Mouse (Mus musculus) neural tube, embryonic 12.5 days (tissue): ENCODE results near the gene Col5a1. TPM values are rescaled to one million over a fixed set of nuclear protein-coding genes. Genes with fewer than 3 reads are reported as not detected.

Source experiments
- ATAC-seq: fragments of 200-750 bp; cut with Nextera tagmentation; 2 replicates; pipeline ENCODE4 v1.8.0; 2017; ENCODE audit warnings: low read depth, mild to moderate bottlenecking, moderate TSS enrichment, moderate library complexity; ENCODE audit not compliant: low FRiP score
- H3K27ac ChIP-seq: fragments of 300-500 bp; sonication (generic); 2 replicates; pipeline ENCODE4 v1.5.1; 2016
- H3K27me3 ChIP-seq: fragments of 300-500 bp; sonication (generic); replicated peaks from 2 replicates; pipeline ENCODE4 v1.6.1; 2016; ENCODE audit warnings: mild to moderate bottlenecking
- H3K36me3 ChIP-seq: fragments of 300-500 bp; sonication (generic); 2 replicates; pipeline ENCODE4 v1.6.1; 2016; ENCODE audit warnings: mild to moderate bottlenecking
- H3K4me1 ChIP-seq: fragments of 300-500 bp; sonication (generic); 2 replicates; pipeline ENCODE4 v1.6.1; 2016
- H3K4me2 ChIP-seq: fragments of 300-500 bp; sonication (generic); replicated peaks from 2 replicates; pipeline ENCODE4 v1.6.1; 2016; ENCODE audit warnings: mild to moderate bottlenecking
- H3K4me3 ChIP-seq: fragments of 300-500 bp; sonication (generic); 2 replicates; pipeline ENCODE4 v1.5.1; 2016
- H3K9ac ChIP-seq: fragments of 300-500 bp; sonication (generic); 2 replicates; pipeline ENCODE4 v1.6.1; 2016; ENCODE audit warnings: mild to moderate bottlenecking
- H3K9me3 ChIP-seq: fragments of 300-500 bp; sonication (generic); 2 replicates; pipeline ENCODE4 v1.6.1; 2016; ENCODE audit warnings: mild to moderate bottlenecking
- WGBS: fragments of 180-500 bp; shearing (Covaris S2); methylation state at CpG from one replicate; pipeline ENCODE4 v1.1.7; 2016; 5-methylcytosine and 5-hydroxymethylcytosine counted together
- polyA plus RNA-seq: library from polyadenylated mRNA; unstranded; fragments of >200 nt; fragmentation: Nextera tagmentation; extraction: Ambion mirVana; gene quantifications from 2 replicates; pipeline ENCODE4 v1.2.1, GENCODE M21; 2016

Col5a1 gene
- polyA plus RNA-seq, 1 experiment from 2014 or later = 29.3 TPM

DNA sequence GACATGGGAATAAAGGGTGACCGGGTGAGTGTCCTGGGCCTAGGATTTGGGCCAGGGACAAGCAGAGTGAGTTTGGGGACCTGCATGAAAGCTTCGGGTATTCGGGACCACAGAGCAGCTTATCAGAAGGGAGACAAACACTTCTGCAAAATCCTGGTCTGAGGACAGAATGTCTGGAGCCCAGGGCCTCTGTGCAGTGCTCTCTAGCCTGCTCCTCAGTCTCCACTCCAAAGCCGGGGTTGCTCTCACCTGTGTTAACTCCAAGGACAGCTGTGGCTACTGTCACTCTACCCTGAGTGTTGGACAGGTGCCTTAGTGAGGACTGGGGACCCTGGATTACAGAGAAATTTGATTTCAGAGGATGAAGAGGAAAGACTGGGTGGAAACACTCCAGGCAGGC lies 100.5 kb downstream of the Col5a1 start:
- WGBS = 91% methylated on average over 4 of the region's 4 CpGs
- no peak for ATAC-seq
- H3K36me3 ChIP-seq = 0 out of 2 replicates have a peak, but pooled peaks cover 3% of the 10 kb centered on the region

GRCm38 (mm10) chr2:27990430-27991211 lies 104.4 kb downstream of the Col5a1 start:
- Histone ChIP-seq H3K27me3 (no peaks in the 10 kb centered on the region), H3K4me1 (no peaks in the 10 kb centered on the region), H3K9me3 (no peaks in the 10 kb centered on the region), H3K36me3 (0 out of 2 replicates have a peak, but pooled peaks cover 3% of the 10 kb centered on the region), H3K27ac (no peak overlapping the region), H3K4me3 (no peak overlapping the region), H3K9ac (no peak overlapping the region), H3K4me2 (no peak overlapping the region)
- WGBS = 82% methylated on average over 13 of the region's 13 CpGs
- ATAC-seq = no peak

More for the DNA sequence above, 100.5 kb downstream of the Col5a1 start:
- Histone ChIP-seq H3K9me3 (no peaks in the 10 kb centered on the region), H3K27me3 (no peaks in the 10 kb centered on the region), H3K9ac (no peak overlapping the region), H3K4me3 (no peak overlapping the region), H3K27ac (no peak overlapping the region), H3K4me2 (no peak overlapping the region), H3K4me1 (no peaks in the 10 kb centered on the region)

DNA sequence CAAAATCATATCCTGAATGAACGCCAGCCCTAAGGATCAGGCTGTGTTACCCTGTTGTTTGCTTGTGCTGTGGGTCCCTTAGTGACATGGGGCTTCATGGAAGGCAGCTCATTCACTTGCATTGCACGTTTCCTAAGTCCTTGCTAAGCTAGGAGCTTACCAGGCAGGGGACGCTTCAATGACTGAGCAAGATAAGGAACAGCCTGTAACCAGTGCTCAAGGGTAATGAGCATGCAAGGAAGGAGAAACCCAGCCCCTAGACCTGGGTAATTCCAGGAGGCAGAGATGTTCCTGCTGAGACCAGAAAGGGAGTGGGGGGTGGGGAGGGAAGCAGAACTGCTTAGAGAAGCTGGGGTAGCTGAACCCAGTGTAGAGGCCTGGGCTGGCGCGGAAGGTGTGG lies 107.2 kb downstream of the Col5a1 start:
- Histone ChIP-seq H3K4me1 (no peaks in the 10 kb centered on the region), H3K27ac (no peak overlapping the region), H3K9ac (no peak overlapping the region), H3K4me2 (no peak overlapping the region), H3K4me3 (no peak overlapping the region), H3K9me3 (no peaks in the 10 kb centered on the region), H3K36me3 (no peaks in the 10 kb centered on the region), H3K27me3 (no peaks in the 10 kb centered on the region)
- no peak for ATAC-seq
- 85% methylated on average over 5 of the region's 5 CpGs for WGBS

GRCm38 (mm10) chr2:27999996-28000583 lies 113.9 kb downstream of the Col5a1 start:
- H3K27me3 ChIP-seq = no peaks in the 10 kb centered on the region
- no peak for ATAC-seq
- H3K4me1 ChIP-seq = no peaks in the 10 kb centered on the region
- no peaks in the 10 kb centered on the region for H3K36me3 ChIP-seq
- H3K27ac ChIP-seq = no peak overlapping the region
- no peak overlapping the region for H3K4me2 ChIP-seq
- H3K9me3 ChIP-seq = no peaks in the 10 kb centered on the region
- H3K4me3 ChIP-seq = no peak overlapping the region
- WGBS = 93% methylated on average over 9 of the region's 9 CpGs
- H3K9ac ChIP-seq = no peak overlapping the region

GRCm38 (mm10) chr2:28000660-28001059 lies 114.4 kb downstream of the Col5a1 start:
- ATAC-seq = no peak
- H3K4me1 ChIP-seq = no peaks in the 10 kb centered on the region
- no peaks in the 10 kb centered on the region for H3K9me3 ChIP-seq
- H3K27ac ChIP-seq = no peak overlapping the region
- H3K27me3 ChIP-seq = no peaks in the 10 kb centered on the region
- no peak overlapping the region for H3K4me2 ChIP-seq
- 86% methylated on average over 3 of the region's 3 CpGs for WGBS
- H3K36me3 ChIP-seq = no peaks in the 10 kb centered on the region
- no peak overlapping the region for H3K4me3 ChIP-seq
- no peak overlapping the region for H3K9ac ChIP-seq

DNA sequence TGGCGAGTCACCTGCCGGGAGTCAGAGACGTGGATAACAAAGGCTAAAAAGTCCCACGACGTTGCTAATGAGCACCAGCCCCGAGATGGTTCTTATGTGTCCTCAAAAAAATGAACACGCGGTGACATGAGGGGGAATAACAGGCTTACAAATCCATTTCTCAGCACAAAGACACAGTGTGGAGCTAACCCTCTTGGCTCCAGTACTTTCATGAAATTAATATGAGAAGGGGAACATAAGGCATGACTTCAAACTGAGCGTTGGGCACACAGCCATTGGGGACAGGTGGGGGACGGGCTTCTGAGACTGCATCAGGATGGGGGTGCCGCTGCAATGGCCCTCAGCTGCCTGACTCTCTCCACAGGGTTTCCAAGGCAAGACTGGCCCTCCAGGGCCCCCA lies 115.0 kb downstream of the Col5a1 start:
- Histone ChIP-seq H3K27ac (no peak overlapping the region), H3K4me1 (no peaks in the 10 kb centered on the region), H3K4me2 (no peak overlapping the region), H3K36me3 (no peaks in the 10 kb centered on the region), H3K9me3 (no peaks in the 10 kb centered on the region), H3K4me3 (no peak overlapping the region), H3K27me3 (no peaks in the 10 kb centered on the region), H3K9ac (no peak overlapping the region)
- no peak for ATAC-seq
- 88% methylated on average over 11 of the region's 11 CpGs for WGBS

DNA sequence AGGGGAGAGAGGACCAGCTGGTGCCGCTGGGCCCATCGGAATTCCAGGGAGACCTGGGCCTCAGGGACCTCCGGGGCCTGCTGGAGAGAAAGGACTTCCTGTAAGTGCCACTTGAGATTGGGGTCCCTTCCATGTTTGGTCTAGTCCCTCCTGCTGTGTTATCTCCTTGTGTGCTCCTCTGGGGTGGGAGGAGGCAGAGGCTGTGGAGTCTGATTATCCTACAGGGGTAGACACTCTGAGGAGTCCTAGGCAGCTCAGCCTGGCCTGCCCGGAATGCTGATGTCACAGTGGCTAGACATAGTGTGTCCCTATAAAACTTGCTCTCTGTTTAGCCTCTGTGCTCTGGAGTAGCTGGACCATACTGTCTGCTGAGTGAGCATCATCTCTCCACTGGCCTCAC lies 119.0 kb downstream of the Col5a1 start:
- no peak for ATAC-seq
- H3K27ac ChIP-seq = no peak overlapping the region

DNA sequence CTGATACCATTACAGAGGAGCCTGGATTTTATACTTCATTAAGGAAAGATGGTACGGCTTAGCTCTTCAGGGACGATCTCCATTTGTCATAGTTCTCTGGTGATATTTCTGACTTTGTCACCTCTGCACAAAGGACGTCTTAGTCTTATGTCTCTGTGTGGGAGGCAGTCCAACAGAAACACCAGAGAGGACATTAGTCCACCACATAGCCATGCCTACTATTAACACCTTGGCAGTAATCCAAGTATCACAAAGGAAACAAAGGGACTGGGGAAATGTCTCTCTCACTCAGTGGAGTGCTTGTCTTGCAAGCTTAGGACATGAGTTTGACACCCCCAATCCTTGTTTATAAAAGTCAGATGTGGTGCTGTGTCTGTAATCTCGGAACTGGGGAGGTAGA lies 122.0 kb downstream of the Col5a1 start:
- Histone ChIP-seq H3K4me1 (no peaks in the 10 kb centered on the region), H3K4me3 (no peak overlapping the region), H3K27ac (no peak overlapping the region), H3K36me3 (no peaks in the 10 kb centered on the region), H3K4me2 (no peak overlapping the region), H3K9ac (no peak overlapping the region), H3K27me3 (no peaks in the 10 kb centered on the region), H3K9me3 (no peaks in the 10 kb centered on the region)
- WGBS = 68% methylated on average over 4 of the region's 4 CpGs
- ATAC-seq = no peak

More for the DNA sequence above, 119.0 kb downstream of the Col5a1 start:
- no peaks in the 10 kb centered on the region for H3K36me3 ChIP-seq
- H3K27me3 ChIP-seq = no peaks in the 10 kb centered on the region
- no peak overlapping the region for H3K4me2 ChIP-seq
- no peaks in the 10 kb centered on the region for H3K9me3 ChIP-seq
- H3K4me3 ChIP-seq = no peak overlapping the region
- 86% methylated on average over 4 of the region's 4 CpGs for WGBS
- H3K9ac ChIP-seq = no peak overlapping the region
- no peaks in the 10 kb centered on the region for H3K4me1 ChIP-seq

DNA sequence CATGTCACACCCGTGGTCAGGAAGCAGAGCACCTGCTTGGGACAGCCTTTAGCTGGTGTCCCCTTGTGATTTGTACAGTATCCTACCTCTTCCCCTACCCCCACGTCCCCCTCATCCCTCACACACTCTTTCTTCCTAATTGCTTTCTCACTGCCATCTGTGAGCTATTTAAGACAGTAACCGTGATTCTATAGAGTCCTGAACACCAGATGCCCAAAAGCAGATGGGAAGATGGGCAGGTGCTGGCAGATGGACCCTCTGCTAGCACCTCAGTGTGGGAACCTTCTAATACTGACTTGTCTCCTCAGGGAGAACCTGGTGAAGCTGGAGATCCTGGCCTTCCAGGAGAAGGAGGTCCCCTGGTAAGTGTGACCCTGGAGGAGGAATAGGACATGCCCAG lies 126.1 kb downstream of the Col5a1 start:
- no peak overlapping the region for H3K27ac ChIP-seq
- ATAC-seq = no peak
- 72% methylated on average over 3 of the region's 3 CpGs for WGBS

GRCm38 (mm10) chr2:28014778-28015177 lies 128.6 kb downstream of the Col5a1 start:
- no peak overlapping the region for H3K4me2 ChIP-seq
- no peak overlapping the region for H3K27ac ChIP-seq
- no peak overlapping the region for H3K9ac ChIP-seq
- no peaks in the 10 kb centered on the region for H3K4me1 ChIP-seq
- no peaks in the 10 kb centered on the region for H3K9me3 ChIP-seq
- 92% methylated on average over 3 of the region's 3 CpGs for WGBS
- H3K36me3 ChIP-seq = peaks cover 5% of the 10 kb centered on the region; the same call in 1 of the 2 replicates
- H3K4me3 ChIP-seq = no peak overlapping the region
- ATAC-seq = no peak
- no peaks in the 10 kb centered on the region for H3K27me3 ChIP-seq

More for the DNA sequence above, 126.1 kb downstream of the Col5a1 start:
- H3K4me3 ChIP-seq = no peak overlapping the region
- no peaks in the 10 kb centered on the region for H3K4me1 ChIP-seq
- no peak overlapping the region for H3K4me2 ChIP-seq
- peaks cover 5% of the 10 kb centered on the region; the same call in 1 of the 2 replicates for H3K36me3 ChIP-seq
- H3K9ac ChIP-seq = no peak overlapping the region
- no peaks in the 10 kb centered on the region for H3K27me3 ChIP-seq
- no peaks in the 10 kb centered on the region for H3K9me3 ChIP-seq

DNA sequence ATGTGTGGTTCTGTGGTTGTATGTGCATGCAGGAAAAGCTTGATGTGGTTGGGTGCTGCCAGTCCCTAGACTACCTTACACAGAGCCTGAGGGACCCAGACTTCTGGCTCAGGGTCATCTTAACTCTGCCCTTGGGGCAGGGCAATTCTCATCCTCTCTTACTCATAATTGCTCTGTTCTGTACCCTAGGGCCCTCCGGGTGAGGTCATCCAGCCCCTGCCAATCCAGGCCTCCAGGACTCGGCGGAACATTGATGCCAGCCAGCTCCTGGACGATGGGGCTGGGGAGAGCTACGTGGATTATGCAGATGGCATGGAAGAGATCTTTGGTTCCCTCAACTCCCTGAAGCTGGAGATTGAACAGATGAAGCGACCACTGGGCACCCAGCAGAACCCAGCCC lies 138.2 kb downstream of the Col5a1 start:
- Histone ChIP-seq H3K27ac (no peak overlapping the region), H3K36me3 (peaks cover 12% of the 10 kb centered on the region; the same call in 1 of the 2 replicates), H3K4me2 (no peak overlapping the region), H3K9me3 (no peaks in the 10 kb centered on the region), H3K4me3 (no peak overlapping the region), H3K9ac (no peak overlapping the region), H3K27me3 (no peaks in the 10 kb centered on the region), H3K4me1 (no peaks in the 10 kb centered on the region)
- ATAC-seq = no peak
- WGBS = 90% methylated on average over 6 of the region's 6 CpGs

GRCm38 (mm10) chr2:28025776-28026175 lies 139.6 kb downstream of the Col5a1 start:
- WGBS = 80% methylated on average over 4 of the region's 4 CpGs
- H3K4me3 ChIP-seq = no peak overlapping the region
- no peaks in the 10 kb centered on the region for H3K4me1 ChIP-seq
- H3K27ac ChIP-seq = no peak overlapping the region
- no peak overlapping the region for H3K9ac ChIP-seq
- no peak for ATAC-seq
- H3K36me3 ChIP-seq = peaks cover 12% of the 10 kb centered on the region; the same call in 1 of the 2 replicates
- no peaks in the 10 kb centered on the region for H3K9me3 ChIP-seq
- 0 out of 2 replicates have a peak, but pooled peaks cover 9% of the 10 kb centered on the region for H3K27me3 ChIP-seq
- no peak overlapping the region for H3K4me2 ChIP-seq
